Mouse (Mus musculus): Measurements from ENCODE around the gene Slc1a1.
A peak's percentile ranks its signal among the peaks of the same experiment; 100 is the strongest.

Slc1a1 gene

DNA sequence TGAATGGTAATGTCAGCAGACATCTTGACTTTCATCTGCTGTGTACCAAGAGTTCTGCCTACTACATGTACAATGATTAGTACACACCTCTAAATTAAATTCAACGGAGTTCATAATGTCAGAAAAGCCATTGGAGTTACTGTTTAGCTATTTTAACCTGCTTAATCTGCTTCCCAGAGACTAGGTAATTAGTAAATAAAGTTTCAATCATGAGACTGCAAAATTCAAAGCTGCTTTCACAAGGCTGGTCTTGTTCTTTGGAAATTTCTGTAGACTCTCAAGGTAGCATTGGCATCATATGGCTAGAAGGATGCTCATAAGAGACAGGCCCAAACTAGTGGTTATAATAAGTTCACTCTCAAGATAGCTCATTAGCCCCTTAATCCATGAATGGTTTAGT, 20.0 kb downstream of the Slc1a1 start:
- DNase-seq = peak; percentile 62

DNA sequence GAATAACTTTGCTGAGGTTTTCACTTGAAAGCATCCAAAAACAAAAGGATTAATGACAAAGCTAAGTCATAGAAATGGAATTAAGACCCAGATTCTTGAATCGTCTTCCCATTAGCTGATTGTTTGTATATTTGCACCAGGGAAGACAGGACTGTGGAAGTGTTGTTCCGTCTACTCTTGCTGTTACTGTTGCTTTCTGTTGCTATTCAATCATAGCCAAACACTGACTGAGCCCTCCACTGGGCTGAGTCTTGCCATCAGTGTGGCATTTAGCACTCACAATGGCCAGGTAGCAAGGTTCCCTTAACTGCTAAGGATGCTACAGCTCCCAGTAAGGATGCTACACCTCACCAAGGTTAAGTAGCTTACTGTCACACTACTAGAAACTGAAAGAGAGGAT, 25.4 kb downstream of the Slc1a1 start:
- no peak for DNase-seq

DNA sequence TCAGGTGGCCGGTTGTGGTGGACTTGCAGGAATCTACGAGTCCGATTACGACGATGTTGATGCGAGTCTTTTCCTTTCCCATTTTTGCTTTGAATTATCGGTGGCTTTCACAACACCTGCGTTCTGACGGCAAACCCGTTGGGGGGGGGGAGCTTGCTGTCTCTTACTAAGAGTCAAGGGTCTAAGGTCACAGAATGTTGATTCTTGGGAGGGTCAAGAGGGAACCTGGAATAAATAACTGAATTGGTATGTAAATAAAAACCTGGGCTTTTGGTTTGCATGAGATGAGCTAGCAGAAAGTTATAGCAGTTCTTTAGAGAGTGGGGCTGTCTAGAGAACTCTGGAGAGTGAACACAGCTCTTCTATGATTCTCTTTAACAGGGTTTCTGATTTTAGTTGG, 28.8 kb downstream of the Slc1a1 start:
- no peak for DNase-seq

DNA sequence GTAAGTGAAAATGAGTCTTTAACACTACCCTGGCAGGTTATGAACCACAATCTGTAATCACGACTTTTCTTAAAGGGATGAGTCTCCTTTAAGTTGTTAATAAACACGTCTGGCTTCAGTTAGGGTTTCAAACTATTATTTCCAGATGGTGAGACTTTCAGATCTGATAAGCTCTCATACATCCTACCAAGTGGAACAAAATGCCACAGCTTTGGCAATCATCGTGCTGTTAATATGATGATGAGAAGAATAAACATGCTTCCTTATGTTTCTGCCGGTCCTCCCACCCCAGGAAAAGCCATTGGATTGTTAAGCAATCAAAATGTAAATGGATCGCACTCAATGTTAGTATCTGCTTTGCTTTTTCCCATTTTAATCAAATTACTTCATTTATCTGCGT, 30.1 kb downstream of the Slc1a1 start:
- no peak for DNase-seq

DNA sequence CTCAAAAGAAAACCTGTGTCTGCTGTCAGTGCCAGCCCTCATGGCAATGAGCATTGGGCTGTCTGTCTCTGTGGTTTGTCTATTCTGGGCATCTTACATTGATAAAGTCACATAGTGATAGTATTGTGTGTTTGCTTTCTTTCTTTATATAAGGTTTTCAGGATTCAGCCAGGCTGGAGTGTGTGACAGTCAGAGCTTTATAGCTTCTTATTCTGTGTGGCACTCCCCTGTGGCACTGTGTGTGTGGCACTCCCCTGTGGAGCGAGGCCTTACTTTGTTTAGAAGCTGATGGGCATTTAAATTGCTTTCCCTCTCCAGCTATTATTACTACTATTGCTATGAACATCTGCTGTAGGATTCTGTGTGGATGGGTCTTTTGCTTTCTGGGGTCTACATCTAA, 30.7 kb downstream of the Slc1a1 start:
- no peak for DNase-seq

DNA sequence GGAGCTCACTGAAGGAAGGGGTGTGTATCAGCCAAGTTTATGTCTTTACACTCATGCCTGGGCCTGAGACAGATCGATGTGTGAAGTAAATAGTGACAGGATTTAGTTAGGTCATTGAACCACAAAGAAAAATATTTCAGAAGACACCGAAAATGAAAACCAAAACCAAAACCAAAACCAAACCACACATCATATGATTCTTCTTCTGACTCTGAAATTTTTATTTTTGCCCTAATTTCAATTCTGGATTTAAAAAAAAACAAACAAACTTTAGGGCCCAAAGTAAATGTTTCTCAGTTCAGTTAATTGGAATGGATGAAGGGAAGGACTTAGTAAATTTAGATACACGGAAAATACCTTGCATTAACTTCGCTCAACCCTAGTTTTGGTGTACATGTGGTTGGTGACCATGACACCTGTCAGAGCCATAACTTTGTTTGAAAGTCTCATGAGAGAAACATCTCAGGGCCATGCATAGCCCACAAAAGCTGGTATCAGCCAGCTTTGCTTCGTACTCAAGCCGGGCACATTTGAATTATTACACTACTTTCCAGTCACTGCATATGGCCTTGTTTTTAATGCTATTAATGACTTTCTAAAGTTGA, 34.5 kb downstream of the Slc1a1 start:
- no peak for DNase-seq

DNA sequence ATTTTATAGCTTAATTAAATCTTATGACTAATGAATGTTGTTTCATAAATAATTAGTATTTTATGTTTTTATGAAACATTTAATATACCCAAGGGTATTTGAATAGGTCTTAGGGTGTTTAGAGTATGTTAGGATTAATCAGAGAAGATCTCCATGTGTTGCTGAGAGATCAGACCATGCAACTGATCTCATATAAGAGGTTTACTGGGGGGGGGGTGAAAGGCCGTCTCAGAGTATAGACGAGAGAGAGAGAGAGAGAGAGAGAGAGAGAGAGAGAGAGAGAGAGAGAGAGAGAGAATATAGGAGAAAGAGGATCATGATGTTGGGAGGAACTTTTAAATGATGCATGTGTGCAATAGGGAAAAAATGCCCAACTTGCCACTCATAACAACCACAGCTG, 35.5 kb downstream of the Slc1a1 start:
- DNase-seq = no peak

DNA sequence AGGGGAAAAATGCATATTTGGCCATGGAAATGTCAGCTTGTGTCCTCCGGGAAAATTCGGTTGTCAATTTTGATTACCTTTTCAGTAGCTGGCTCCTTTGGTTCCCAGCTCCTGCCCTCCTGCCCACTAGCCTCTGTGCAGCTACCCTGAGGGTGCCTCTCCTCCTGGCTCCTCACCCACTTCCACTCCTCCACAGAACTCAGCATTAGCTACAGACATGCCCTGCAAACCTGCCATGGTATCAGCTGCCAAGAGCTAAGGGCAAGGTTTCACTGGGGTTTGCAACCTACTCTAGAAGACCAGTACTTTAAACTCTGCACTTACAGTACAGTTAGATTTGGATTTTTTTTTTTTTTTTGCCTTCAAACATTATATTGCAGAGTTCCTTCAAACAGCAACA, 44.6 kb downstream of the Slc1a1 start:
- DNase-seq = peak; percentile 72

DNA sequence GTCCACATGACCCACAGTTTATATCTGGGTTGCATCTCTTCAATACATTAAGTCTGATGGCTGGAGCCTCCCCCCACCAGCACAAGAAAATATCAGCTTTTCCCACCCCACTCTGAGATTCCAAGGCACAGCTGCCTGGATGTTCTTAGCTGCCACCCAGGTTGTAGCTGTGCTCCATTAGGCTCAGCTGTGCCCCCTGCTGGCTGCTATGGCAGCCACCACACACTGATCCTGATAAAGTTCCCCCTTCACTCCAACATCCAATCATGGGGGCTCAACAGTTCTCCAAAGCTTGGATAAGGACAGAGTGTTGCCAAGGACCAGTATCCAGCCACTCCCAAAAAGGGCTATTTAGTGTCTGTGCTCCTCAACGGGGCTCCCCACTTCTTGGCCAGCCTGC, 48.3 kb downstream of the Slc1a1 start:
- DNase-seq = peak; percentile 48

DNA sequence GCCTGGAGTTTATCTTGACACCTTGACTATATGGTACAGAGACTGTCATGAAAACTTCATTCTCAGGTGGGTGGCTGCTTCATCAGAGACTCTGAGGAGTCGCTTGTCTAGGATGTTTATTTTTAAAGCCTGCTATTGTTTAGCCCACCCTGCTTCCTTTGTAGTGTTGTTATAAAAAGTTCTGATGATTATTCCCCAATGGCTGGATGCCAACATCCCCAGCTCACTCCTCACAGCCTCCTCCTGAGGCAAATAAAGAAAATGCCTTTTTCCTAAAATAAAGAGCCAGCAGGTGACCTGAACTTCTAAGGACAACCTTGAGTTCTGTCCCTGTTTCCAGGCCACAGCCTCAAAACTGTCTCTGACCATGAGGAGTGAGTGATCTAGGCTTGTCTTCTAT, 53.6 kb downstream of the Slc1a1 start:
- DNase-seq = no peak

DNA sequence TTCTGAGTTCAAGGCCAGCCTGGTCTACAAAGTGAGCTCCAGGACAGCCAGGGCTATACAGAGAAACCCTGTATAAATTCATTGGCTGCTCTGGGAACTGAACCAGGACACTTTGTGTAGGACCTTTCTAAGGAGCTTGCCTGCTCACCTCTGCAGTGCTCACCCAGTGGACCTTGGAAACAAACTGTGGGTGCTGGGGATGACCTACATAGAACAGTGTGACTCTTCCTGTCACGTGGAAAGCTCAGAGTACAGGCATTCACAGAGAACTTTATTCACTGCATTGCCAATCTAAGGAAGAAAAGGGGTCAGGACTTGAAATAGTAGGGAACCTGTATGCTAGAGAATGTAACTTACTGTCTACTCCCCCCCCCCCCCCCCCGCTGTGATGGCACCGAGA, 54.4 kb downstream of the Slc1a1 start:
- peak; percentile 71 for DNase-seq

DNA sequence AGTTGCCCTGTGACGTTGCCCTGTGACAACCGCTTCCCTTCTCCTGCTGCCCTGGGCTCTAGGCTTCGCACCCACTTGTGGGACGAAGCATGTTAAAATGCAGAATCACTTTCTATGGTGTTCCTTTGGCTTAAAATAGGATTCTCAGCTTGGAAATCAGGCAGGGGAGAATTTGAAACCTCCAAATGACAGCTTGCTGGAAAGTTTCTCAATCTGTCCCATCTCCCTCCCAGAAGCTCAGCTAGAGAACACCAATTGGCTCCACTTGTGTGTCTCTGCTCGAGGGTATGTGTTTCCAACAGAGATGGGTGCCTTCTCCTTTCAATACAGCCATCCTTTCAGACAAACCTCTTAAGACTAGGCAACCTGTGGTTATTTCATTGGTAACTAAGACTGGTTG, 56.4 kb downstream of the Slc1a1 start:
- DNase-seq = no peak

DNA sequence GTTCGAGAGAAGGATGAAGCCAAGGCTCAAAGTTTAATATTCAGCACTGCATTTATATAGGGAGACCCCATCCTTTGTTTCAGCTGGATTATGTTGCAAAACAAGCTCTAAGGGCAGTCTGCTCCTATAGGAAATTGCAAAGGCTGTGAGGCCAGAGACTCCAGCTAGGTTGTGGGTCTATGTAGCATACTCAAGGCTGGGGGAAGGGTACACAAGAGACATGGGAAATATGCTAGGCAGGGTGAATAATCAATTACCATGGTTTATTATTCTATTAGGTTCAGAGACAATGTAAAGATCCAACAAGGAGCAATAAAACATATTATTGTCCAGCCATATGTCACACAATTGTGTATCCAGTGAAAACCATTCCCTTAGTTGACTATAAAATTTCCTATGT, 57.0 kb downstream of the Slc1a1 start:
- DNase-seq = no peak

DNA sequence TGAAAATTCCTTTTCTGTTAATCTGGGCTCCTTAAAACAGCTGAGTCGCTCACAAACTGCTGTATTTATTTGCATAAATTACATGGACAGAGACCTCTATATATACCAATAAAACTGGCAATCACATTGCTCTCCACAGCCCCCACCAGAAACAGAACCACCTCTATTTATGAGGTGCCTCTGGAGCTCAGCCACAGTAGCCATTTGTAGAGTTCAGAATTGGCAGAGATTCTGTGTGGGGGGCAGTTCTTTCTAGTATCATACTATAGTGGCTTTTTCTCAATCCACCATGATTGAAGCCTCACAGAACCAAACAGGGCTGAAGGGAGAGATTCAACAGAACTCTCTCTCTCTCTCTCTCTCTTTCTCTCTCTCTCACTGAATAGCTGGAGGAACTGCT, 61.8 kb downstream of the Slc1a1 start:
- no peak for DNase-seq

DNA sequence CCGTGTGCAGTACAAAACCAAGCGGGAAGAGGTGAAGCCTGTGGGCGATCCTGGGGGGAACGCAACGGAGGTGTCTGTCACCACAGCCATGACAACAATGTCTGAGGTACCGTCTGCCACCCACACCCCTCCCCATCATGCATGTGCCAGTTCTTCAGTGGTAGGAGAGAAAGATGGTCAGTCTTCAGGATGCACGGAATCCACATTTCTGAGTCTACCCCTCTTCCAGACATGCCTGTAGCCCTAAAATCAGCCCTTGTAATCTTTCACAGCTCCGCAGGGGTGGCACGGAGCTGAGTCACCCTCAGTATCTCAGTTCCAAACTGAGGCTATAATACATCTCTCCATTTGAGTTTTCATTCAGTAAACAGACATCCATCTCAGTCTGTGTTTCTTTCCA, 62.6 kb downstream of the Slc1a1 start:
- DNase-seq = no peak

DNA sequence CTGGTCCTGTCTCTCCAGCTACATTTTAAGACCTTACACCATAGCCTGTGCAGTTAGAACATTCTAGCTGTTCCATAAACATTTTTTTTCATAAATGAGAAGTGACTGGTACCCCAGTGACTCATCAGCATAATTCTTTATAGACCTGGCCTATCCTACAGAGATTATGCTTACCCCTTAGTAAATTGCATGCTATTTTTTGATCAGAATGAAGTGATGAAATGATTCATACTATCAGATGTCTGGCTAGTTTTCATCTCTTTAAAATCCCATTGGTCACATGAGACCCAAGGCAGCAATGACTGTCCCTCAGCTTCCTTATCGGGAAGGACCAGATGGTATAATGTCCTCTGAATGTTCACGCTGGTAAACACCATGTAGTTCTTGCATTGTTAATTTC, 65.9 kb downstream of the Slc1a1 start:
- no peak for DNase-seq

DNA sequence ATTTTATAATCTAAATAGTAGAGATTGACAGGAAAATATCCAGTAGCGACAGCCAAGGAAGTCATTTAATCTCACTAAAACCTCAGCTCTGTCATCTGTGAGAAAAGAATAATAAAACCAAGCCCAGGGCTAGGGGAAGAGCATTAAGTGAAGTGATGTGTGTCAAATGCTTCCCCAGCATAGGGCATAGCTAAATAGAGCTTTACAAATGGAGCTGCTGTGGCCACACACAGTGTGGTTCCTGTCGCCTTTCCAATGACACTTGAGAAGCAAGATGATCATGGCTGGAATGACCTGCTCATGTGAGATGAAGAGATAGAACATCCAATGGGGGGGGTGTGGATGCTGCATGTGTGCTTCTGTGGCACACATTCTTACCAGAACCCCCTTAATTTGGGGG, 67.3 kb downstream of the Slc1a1 start:
- DNase-seq = no peak

DNA sequence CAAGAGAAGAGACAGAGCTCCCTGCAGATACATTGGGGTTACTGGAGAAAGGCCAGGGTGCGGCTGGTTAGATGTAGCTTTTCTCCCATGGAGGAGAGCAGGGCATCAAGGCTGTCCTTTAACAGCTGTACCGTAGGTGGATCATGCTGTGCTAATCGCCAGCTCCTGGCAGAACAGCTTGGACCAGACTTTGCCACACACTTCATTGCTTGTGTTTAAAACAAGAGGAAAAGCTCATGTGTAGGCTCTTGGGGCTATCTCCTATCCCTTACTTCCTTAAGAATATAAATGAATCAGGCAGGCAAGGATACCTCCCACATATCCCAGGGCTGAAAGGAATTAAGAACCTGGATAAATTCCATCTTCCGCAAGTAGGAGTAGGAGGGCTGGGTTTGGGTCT, 68.0 kb downstream of the Slc1a1 start:
- no peak for DNase-seq

DNA sequence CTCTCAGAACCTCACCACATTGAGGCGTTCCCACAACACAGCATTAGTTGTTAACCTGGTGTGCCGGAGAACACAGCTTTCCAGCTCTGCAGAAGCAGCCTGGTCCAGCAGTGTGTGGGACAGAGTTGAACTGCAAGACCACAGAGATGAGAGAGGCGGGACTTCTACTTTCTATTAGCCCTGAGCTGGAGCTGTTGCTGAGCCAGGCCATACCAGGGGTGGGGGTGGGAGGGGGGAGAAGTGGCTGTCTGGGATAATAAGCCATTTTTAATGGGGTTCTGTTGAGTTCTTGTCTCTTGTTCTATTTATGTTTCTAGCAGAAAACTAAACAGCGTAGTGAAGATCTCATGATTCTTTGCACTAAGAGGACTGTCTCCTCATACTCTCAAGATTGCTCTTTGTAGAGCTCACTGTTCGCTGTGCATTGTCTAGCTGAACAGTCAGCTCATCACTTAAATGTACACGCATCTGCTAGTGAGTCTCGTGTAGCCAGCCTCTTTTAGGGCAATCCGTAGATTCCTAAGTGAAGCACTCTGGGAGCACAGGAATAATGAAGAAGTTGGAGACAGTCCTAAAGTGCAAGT, 68.8 kb downstream of the Slc1a1 start:
- DNase-seq = no peak

DNA sequence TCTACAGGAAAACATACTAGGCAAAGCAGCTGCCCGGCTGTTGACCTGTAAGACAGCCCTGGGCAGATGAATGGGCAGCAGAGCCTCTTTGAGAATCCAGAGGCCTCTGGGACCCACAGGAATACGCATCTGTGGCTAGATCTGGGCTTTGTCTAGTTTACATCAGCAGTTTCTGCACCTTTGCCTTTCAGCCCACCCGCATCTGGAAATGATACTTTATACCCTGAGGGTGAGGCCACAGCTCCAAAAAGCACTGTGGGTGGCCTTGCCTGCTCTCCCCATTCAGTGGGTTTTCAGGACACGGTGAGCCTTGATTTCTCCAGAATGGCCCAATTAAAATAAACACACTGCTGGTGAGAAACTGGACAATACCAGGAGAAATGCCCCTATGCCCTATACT, 73.3 kb downstream of the Slc1a1 start:
- DNase-seq = no peak

DNA sequence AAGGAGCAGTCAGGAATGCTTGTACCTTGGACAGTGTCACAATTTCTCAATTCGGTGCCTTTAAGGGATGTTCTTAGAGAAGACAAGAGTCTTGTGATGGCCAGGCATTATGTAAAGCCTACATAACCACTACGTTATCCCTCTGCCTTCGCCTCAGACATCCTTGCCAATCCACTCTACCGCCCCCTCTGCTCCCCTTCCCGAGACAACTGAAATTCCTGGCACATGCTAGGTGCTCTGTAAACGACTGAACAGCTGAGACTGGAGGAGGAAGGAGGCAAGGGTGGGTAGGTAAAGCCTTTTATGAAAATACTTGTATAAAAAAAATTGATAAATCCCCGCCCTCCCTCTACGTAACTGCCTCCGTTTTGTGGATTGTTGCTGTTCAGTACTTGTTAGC, 73.8 kb downstream of the Slc1a1 start:
- no peak for DNase-seq

DNA sequence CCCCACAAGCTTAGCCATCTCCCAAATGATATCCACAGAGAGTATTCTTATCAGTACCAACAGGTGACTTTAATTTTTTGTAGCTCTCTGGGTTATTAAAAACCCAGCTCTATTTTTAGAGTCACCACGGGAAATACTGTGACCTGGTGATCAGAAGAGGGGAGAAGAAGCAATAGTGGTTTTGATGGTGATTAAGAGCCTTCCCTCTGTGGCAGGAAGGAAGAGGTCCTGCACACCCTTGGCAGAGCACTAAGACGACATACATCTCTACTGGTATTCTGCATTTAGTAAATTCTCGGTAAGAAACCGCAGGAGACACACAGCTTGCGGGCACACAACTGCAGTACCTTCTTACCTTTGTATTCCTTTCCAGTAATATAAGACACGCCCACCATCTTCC, 79.7 kb downstream of the Slc1a1 start:
- no peak for DNase-seq

DNA sequence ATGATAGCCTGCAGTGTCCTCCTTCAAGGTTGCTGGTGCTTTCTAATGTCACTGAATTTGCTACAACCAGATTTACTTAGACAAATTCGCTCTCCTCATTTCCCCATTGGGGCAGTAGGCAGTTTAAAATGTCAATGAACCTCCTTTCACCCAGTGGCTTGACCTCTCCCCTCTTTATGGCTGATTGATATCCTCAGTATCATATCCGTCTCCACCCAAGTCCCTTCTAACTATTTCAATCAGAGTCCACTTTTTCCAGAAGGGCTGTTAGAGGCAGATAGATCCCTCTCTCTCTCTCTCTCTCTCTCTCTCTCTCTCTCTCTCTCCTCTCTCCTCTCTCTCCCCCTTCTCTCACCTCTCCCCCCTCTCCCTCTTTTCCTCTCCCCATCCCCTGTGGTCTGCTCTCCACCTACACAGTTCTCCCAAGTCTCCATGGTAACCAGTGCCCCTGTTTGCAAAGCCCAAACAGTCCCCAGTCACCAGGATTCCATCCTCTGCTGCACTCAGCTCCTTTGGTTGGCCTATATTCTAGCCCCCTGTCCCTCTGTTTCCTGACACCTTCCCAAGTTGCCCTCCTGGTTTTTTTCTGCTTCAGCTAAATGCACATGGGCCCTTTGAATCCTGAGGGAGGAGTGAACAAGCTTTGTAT, 80.9 kb downstream of the Slc1a1 start:
- DNase-seq = no peak

DNA sequence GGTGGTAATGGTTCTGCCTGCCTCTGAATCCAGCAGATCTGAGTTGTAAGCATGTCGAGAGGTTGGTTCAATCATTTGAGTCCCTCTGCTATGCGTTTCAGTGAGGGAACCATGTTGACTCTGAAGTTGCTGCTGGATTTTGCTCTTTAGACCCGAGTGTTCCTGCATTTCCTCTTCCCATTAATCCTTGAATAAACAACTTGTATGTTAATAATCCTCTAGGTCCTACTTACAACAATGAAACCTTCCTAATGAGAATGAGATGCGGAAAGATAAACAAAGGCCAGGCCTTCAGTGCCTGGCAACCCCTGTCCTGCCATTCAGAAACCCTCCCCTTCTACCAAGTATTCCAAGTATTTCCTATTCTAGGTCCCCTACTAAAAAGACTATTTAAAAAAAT, 81.6 kb downstream of the Slc1a1 start:
- DNase-seq = peak; percentile 82

DNA sequence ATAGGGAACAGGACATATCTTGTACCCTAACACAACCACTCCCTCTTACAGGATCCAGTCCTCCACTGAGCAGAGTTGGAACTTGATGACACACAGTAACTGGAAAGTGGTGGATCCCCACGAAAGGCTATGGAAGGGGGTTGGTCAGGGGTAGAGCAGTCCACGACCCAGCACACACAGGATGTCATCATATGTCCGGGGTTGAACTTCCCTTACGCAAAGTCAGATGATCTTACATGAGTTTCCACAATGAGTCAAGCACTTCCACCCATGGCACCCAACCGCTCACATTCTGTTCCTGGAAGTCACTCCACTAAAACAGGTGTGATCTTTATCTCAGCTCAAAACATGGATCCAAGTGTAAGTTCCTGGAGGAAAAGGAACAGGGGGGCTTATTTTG, 83.0 kb downstream of the Slc1a1 start:
- peak; percentile 37 for DNase-seq

Data from kidney, adult 9 months (tissue).